Mouse (Mus musculus): ENCODE data around the gene Dexi. TPM values are rescaled to one million over a fixed set of nuclear protein-coding genes. Genes with fewer than 3 reads are reported as not detected.

Gene Dexi
- polyA plus RNA-seq (2014; fragmentation: Nextera tagmentation; extraction: Ambion mirVana): 24.0 and 29.1 TPM in 2 replicates

- Histone ChIP-seq H3K4me2 (ENCODE audit: low read depth, low read length) (peak within 1 kb of the TSS; percentile 83), H3K9me3 (replicated peaks; ENCODE audit: control insufficient read depth, low read length) (no peaks in the 10 kb centered on the region), H3K4me3 (ENCODE audit: low read depth, low read length) (peak within 1 kb of the TSS; percentile 83), H3K27ac (replicated peaks; ENCODE audit: low read depth, low read length) (no peak within 1 kb of the TSS; the same call in 1 of the 2 replicates), H3K9ac (replicated peaks; ENCODE audit: low read length) (peak within 1 kb of the TSS; percentile 86), H3K4me1 (ENCODE audit: control insufficient read depth, insufficient read depth, low read length) (no peaks in the 10 kb centered on the region; the same call in 1 of the 2 replicates), H3K36me3 (replicated peaks; ENCODE audit: control insufficient read depth, insufficient read depth, low read depth, low read length) (no peaks in the 10 kb centered on the region), H3K27me3 (ENCODE audit: control insufficient read depth, insufficient read depth, low read length) (no peaks in the 10 kb centered on the region)
- peak; percentile 98 for DNase-seq (ENCODE audit: low spot score)
- peak; percentile 94 for ATAC-seq (replicated peaks; ENCODE audit: insufficient number of reproducible peaks, low FRiP score, low TSS enrichment, low read depth)
- WGBS: under 1% methylated on average over 53 of the region's 61 CpGs
Measured at GRCm38 (mm10) chr16:10542698-10543365, at the start of gene Dexi. Dexi (minus strand) TSS chr16:10543054.

GRCm38 (mm10) chr16:10586546-10586945, 43.7 kb upstream of the Dexi start:
- DNase-seq (ENCODE audit: low spot score): peak; percentile 17

GRCm38 (mm10) chr16:10585165-10585564, 42.3 kb upstream of the Dexi start:
- no peaks in the 10 kb centered on the region for H3K36me3 ChIP-seq (replicated peaks; ENCODE audit: control insufficient read depth, insufficient read depth, low read depth, low read length)
- WGBS: 73% methylated on average over 1 of the region's 1 CpGs

More at GRCm38 (mm10) chr16:10586546-10586945, 43.7 kb upstream of the Dexi start:
- Histone ChIP-seq H3K36me3 (replicated peaks; ENCODE audit: control insufficient read depth, insufficient read depth, low read depth, low read length) (no peaks in the 10 kb centered on the region), H3K4me3 (ENCODE audit: low read depth, low read length) (no peak overlapping the region), H3K9ac (replicated peaks; ENCODE audit: low read length) (no peak overlapping the region), H3K27ac (replicated peaks; ENCODE audit: low read depth, low read length) (no peak overlapping the region), H3K4me1 (ENCODE audit: control insufficient read depth, insufficient read depth, low read length) (no peaks in the 10 kb centered on the region), H3K4me2 (ENCODE audit: low read depth, low read length) (no peak overlapping the region), H3K9me3 (replicated peaks; ENCODE audit: control insufficient read depth, low read length) (no peaks in the 10 kb centered on the region), H3K27me3 (ENCODE audit: control insufficient read depth, insufficient read depth, low read length) (no peaks in the 10 kb centered on the region)
- WGBS: 95% methylated on average over 3 of the region's 3 CpGs
- no peak for ATAC-seq (replicated peaks; ENCODE audit: insufficient number of reproducible peaks, low FRiP score, low TSS enrichment, low read depth)

GRCm38 (mm10) chr16:10581234-10581898, 38.5 kb upstream of the Dexi start:
- H3K27ac ChIP-seq (replicated peaks; ENCODE audit: low read depth, low read length): no peak overlapping the region
- H3K27me3 ChIP-seq (ENCODE audit: control insufficient read depth, insufficient read depth, low read length): no peaks in the 10 kb centered on the region
- no peak overlapping the region for H3K4me2 ChIP-seq (ENCODE audit: low read depth, low read length)
- H3K9ac ChIP-seq (replicated peaks; ENCODE audit: low read length): no peak overlapping the region
- ATAC-seq (replicated peaks; ENCODE audit: insufficient number of reproducible peaks, low FRiP score, low TSS enrichment, low read depth) (no peak), DNase-seq (ENCODE audit: low spot score) (no peak)
- WGBS: 87% methylated on average over 2 of the region's 2 CpGs
- H3K4me3 ChIP-seq (ENCODE audit: low read depth, low read length): no peak overlapping the region
- H3K4me1 ChIP-seq (ENCODE audit: control insufficient read depth, insufficient read depth, low read length): no peaks in the 10 kb centered on the region
- no peaks in the 10 kb centered on the region for H3K36me3 ChIP-seq (replicated peaks; ENCODE audit: control insufficient read depth, insufficient read depth, low read depth, low read length)
- H3K9me3 ChIP-seq (replicated peaks; ENCODE audit: control insufficient read depth, low read length): no peaks in the 10 kb centered on the region

More at GRCm38 (mm10) chr16:10585165-10585564, 42.3 kb upstream of the Dexi start:
- Histone ChIP-seq H3K4me2 (ENCODE audit: low read depth, low read length) (no peak overlapping the region), H3K27ac (replicated peaks; ENCODE audit: low read depth, low read length) (no peak overlapping the region), H3K9me3 (replicated peaks; ENCODE audit: control insufficient read depth, low read length) (no peaks in the 10 kb centered on the region), H3K4me1 (ENCODE audit: control insufficient read depth, insufficient read depth, low read length) (no peaks in the 10 kb centered on the region), H3K4me3 (ENCODE audit: low read depth, low read length) (no peak overlapping the region), H3K9ac (replicated peaks; ENCODE audit: low read length) (no peak overlapping the region), H3K27me3 (ENCODE audit: control insufficient read depth, insufficient read depth, low read length) (no peaks in the 10 kb centered on the region)
- ATAC-seq (replicated peaks; ENCODE audit: insufficient number of reproducible peaks, low FRiP score, low TSS enrichment, low read depth) (no peak), DNase-seq (ENCODE audit: low spot score) (no peak)

GRCm38 (mm10) chr16:10578376-10578775, 35.5 kb upstream of the Dexi start:
- no peak overlapping the region for H3K9ac ChIP-seq (replicated peaks; ENCODE audit: low read length)
- DNase-seq (ENCODE audit: low spot score) (no peak), ATAC-seq (replicated peaks; ENCODE audit: insufficient number of reproducible peaks, low FRiP score, low TSS enrichment, low read depth) (no peak)
- H3K36me3 ChIP-seq (replicated peaks; ENCODE audit: control insufficient read depth, insufficient read depth, low read depth, low read length): no peaks in the 10 kb centered on the region
- no peak overlapping the region for H3K4me2 ChIP-seq (ENCODE audit: low read depth, low read length)
- 76% methylated on average over 1 of the region's 1 CpGs for WGBS
- no peak overlapping the region for H3K27ac ChIP-seq (replicated peaks; ENCODE audit: low read depth, low read length)
- no peak overlapping the region for H3K4me3 ChIP-seq (ENCODE audit: low read depth, low read length)
- H3K9me3 ChIP-seq (replicated peaks; ENCODE audit: control insufficient read depth, low read length): no peaks in the 10 kb centered on the region
- no peaks in the 10 kb centered on the region for H3K27me3 ChIP-seq (ENCODE audit: control insufficient read depth, insufficient read depth, low read length)
- H3K4me1 ChIP-seq (ENCODE audit: control insufficient read depth, insufficient read depth, low read length): no peaks in the 10 kb centered on the region

GRCm38 (mm10) chr16:10577548-10577947, 34.7 kb upstream of the Dexi start:
- Histone ChIP-seq H3K36me3 (replicated peaks; ENCODE audit: control insufficient read depth, insufficient read depth, low read depth, low read length) (no peaks in the 10 kb centered on the region), H3K9me3 (replicated peaks; ENCODE audit: control insufficient read depth, low read length) (no peaks in the 10 kb centered on the region), H3K9ac (replicated peaks; ENCODE audit: low read length) (no peak overlapping the region), H3K4me1 (ENCODE audit: control insufficient read depth, insufficient read depth, low read length) (no peaks in the 10 kb centered on the region), H3K4me2 (ENCODE audit: low read depth, low read length) (no peak overlapping the region), H3K4me3 (ENCODE audit: low read depth, low read length) (no peak overlapping the region), H3K27ac (replicated peaks; ENCODE audit: low read depth, low read length) (no peak overlapping the region), H3K27me3 (ENCODE audit: control insufficient read depth, insufficient read depth, low read length) (no peaks in the 10 kb centered on the region)
- DNase-seq (ENCODE audit: low spot score) (no peak), ATAC-seq (replicated peaks; ENCODE audit: insufficient number of reproducible peaks, low FRiP score, low TSS enrichment, low read depth) (no peak)
- 62% methylated on average over 5 of the region's 5 CpGs for WGBS

- no peaks in the 10 kb centered on the region for H3K36me3 ChIP-seq (replicated peaks; ENCODE audit: control insufficient read depth, insufficient read depth, low read depth, low read length)
Measured at GRCm38 (mm10) chr16:10575915-10576314, 33.1 kb upstream of the Dexi start.

GRCm38 (mm10) chr16:10574936-10575335, 32.1 kb upstream of the Dexi start:
- no peak for ATAC-seq (replicated peaks; ENCODE audit: insufficient number of reproducible peaks, low FRiP score, low TSS enrichment, low read depth)
- Histone ChIP-seq H3K27ac (replicated peaks; ENCODE audit: low read depth, low read length) (no peak overlapping the region), H3K4me3 (ENCODE audit: low read depth, low read length) (no peak overlapping the region), H3K9ac (replicated peaks; ENCODE audit: low read length) (no peak overlapping the region), H3K9me3 (replicated peaks; ENCODE audit: control insufficient read depth, low read length) (no peaks in the 10 kb centered on the region), H3K4me2 (ENCODE audit: low read depth, low read length) (no peak overlapping the region), H3K36me3 (replicated peaks; ENCODE audit: control insufficient read depth, insufficient read depth, low read depth, low read length) (no peaks in the 10 kb centered on the region), H3K27me3 (ENCODE audit: control insufficient read depth, insufficient read depth, low read length) (no peaks in the 10 kb centered on the region), H3K4me1 (ENCODE audit: control insufficient read depth, insufficient read depth, low read length) (no peaks in the 10 kb centered on the region)
- 88% methylated on average over 2 of the region's 2 CpGs for WGBS
- DNase-seq (ENCODE audit: low spot score): no peak

More at GRCm38 (mm10) chr16:10575915-10576314, 33.1 kb upstream of the Dexi start:
- DNase-seq (ENCODE audit: low spot score) (no peak), ATAC-seq (replicated peaks; ENCODE audit: insufficient number of reproducible peaks, low FRiP score, low TSS enrichment, low read depth) (no peak)
- WGBS: 85% methylated on average over 4 of the region's 4 CpGs
- Histone ChIP-seq H3K9ac (replicated peaks; ENCODE audit: low read length) (no peak overlapping the region), H3K9me3 (replicated peaks; ENCODE audit: control insufficient read depth, low read length) (no peaks in the 10 kb centered on the region), H3K27ac (replicated peaks; ENCODE audit: low read depth, low read length) (no peak overlapping the region), H3K27me3 (ENCODE audit: control insufficient read depth, insufficient read depth, low read length) (no peaks in the 10 kb centered on the region), H3K4me1 (ENCODE audit: control insufficient read depth, insufficient read depth, low read length) (no peaks in the 10 kb centered on the region), H3K4me3 (ENCODE audit: low read depth, low read length) (no peak overlapping the region), H3K4me2 (ENCODE audit: low read depth, low read length) (no peak overlapping the region)

Data from embryonic facial prominence, embryonic 11.5 days (tissue).